Mouse (Mus musculus): ENCODE measurements at regions not wholly inside any gene's neighbourhood (a gene's known extent, or its start where the extent isn't known, plus 50 kb on each side); places are given as distances from the start of the nearest gene placed in this dataset.

DNA sequence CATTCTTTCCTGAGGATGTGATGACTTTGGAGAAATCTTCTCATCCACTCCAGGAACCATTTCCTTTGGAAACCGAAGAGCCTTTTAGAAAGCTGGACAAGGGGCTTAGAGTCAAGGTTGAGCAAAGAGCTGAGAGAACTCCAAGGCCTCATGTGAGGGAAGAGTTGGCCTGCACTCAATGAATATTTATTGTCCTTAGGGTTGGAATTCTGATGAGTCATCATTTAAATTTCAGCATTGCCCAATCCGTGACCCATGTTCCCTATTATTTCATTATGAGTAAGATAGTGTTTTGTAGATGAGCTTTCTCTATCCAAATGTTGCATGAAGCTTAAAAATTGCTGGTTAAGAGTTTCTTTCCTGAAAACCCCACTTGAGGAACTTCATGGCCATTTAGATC lies 232.3 kb upstream of the Gm12728 start:
- no peak for ATAC-seq (ENCODE audit: low FRiP score)
- Histone ChIP-seq H3K27ac (no peak overlapping the region), H3K9me3 (no peaks in the 10 kb centered on the region), H3K36me3 (replicated peaks) (no peaks in the 10 kb centered on the region), H3K4me3 (replicated peaks) (no peak overlapping the region), H3K9ac (no peak overlapping the region), H3K4me2 (no peak overlapping the region), H3K27me3 (no peaks in the 10 kb centered on the region), H3K4me1 (no peaks in the 10 kb centered on the region)
- WGBS = 90% methylated on average over 2 of the region's 2 CpGs

- no peak overlapping the region for H3K4me3 ChIP-seq (replicated peaks)
- no peaks in the 10 kb centered on the region for H3K9me3 ChIP-seq
- no peaks in the 10 kb centered on the region for H3K27me3 ChIP-seq
- 80% methylated on average over 3 of the region's 3 CpGs for WGBS
- no peak overlapping the region for H3K27ac ChIP-seq
- no peaks in the 10 kb centered on the region for H3K36me3 ChIP-seq (replicated peaks)
- no peak overlapping the region for H3K9ac ChIP-seq
- H3K4me2 ChIP-seq = no peak overlapping the region
- no peak for ATAC-seq (ENCODE audit: low FRiP score)
- no peaks in the 10 kb centered on the region for H3K4me1 ChIP-seq
Measured at GRCm38 (mm10) chr4:105560055-105560454, 229.6 kb upstream of the Gm12728 start.

- Histone ChIP-seq H3K4me3 (replicated peaks) (no peak overlapping the region), H3K36me3 (replicated peaks) (no peaks in the 10 kb centered on the region), H3K4me1 (no peaks in the 10 kb centered on the region), H3K27ac (no peak overlapping the region), H3K9me3 (no peaks in the 10 kb centered on the region), H3K9ac (no peak overlapping the region), H3K4me2 (no peak overlapping the region), H3K27me3 (no peaks in the 10 kb centered on the region)
- 88% methylated on average over 3 of the region's 3 CpGs for WGBS
- no peak for ATAC-seq (ENCODE audit: low FRiP score)
Measured at GRCm38 (mm10) chr4:105560781-105561180, 228.9 kb upstream of the Gm12728 start.

- Histone ChIP-seq H3K27me3 (no peaks in the 10 kb centered on the region), H3K36me3 (replicated peaks) (no peaks in the 10 kb centered on the region), H3K27ac (no peak overlapping the region), H3K4me1 (no peaks in the 10 kb centered on the region), H3K9me3 (no peaks in the 10 kb centered on the region), H3K9ac (no peak overlapping the region), H3K4me2 (no peak overlapping the region), H3K4me3 (replicated peaks) (no peak overlapping the region)
- WGBS = 80% methylated on average over 3 of the region's 3 CpGs
- no peak for ATAC-seq (ENCODE audit: low FRiP score)
Measured at GRCm38 (mm10) chr4:105561611-105562010, 228.1 kb upstream of the Gm12728 start.

GRCm38 (mm10) chr4:105565796-105566195 lies 223.9 kb upstream of the Gm12728 start:
- WGBS = 85% methylated on average over 7 of the region's 7 CpGs
- no peaks in the 10 kb centered on the region for H3K27me3 ChIP-seq
- no peaks in the 10 kb centered on the region for H3K4me1 ChIP-seq
- no peaks in the 10 kb centered on the region for H3K36me3 ChIP-seq (replicated peaks)
- H3K9ac ChIP-seq = no peak overlapping the region
- no peak overlapping the region for H3K27ac ChIP-seq
- H3K4me3 ChIP-seq (replicated peaks) = no peak overlapping the region
- no peak for ATAC-seq (ENCODE audit: low FRiP score)
- H3K4me2 ChIP-seq = no peak overlapping the region
- no peaks in the 10 kb centered on the region for H3K9me3 ChIP-seq

GRCm38 (mm10) chr4:105566513-105567457 lies 222.9 kb upstream of the Gm12728 start:
- no peaks in the 10 kb centered on the region for H3K36me3 ChIP-seq (replicated peaks)
- H3K4me3 ChIP-seq (replicated peaks) = no peak overlapping the region
- H3K4me1 ChIP-seq = no peaks in the 10 kb centered on the region
- no peaks in the 10 kb centered on the region for H3K27me3 ChIP-seq
- no peaks in the 10 kb centered on the region for H3K9me3 ChIP-seq
- WGBS = 81% methylated on average over 8 of the region's 8 CpGs
- no peak for ATAC-seq (ENCODE audit: low FRiP score)
- no peak overlapping the region for H3K4me2 ChIP-seq
- no peak overlapping the region for H3K27ac ChIP-seq
- H3K9ac ChIP-seq = no peak overlapping the region

DNA sequence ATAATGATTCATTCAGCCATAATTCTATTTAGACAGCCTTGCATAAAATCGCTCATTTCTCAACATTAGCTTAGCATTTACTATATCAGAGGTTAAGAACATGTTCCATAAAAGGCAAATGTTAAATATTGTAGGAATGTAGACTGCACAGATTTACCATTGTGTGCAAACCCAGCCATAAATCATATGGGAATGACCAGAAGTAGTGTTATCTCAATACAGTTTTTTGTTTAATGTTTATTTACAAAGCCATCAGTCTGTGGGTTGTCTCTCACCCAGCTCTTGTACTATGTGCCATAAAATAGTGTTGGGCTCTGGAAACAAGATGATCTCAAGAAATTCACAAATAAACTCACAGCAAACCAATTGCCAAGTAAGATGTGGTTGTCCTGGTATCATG lies 220.0 kb upstream of the Gm12728 start:
- no peak for ATAC-seq (ENCODE audit: low FRiP score)
- 85% methylated on average over 1 of the region's 1 CpGs for WGBS
- Histone ChIP-seq H3K9me3 (no peaks in the 10 kb centered on the region), H3K4me2 (no peak overlapping the region), H3K36me3 (replicated peaks) (no peaks in the 10 kb centered on the region), H3K4me3 (replicated peaks) (no peak overlapping the region), H3K27me3 (no peaks in the 10 kb centered on the region), H3K9ac (no peak overlapping the region), H3K4me1 (no peaks in the 10 kb centered on the region), H3K27ac (no peak overlapping the region)

GRCm38 (mm10) chr4:105575550-105575949 lies 214.1 kb upstream of the Gm12728 start:
- H3K4me2 ChIP-seq = no peak overlapping the region
- no peak overlapping the region for H3K27ac ChIP-seq
- no peak for ATAC-seq (ENCODE audit: low FRiP score)
- H3K9me3 ChIP-seq = 0 out of 2 replicates have a peak, but pooled peaks cover 3% of the 10 kb centered on the region
- H3K4me1 ChIP-seq = no peaks in the 10 kb centered on the region
- no peaks in the 10 kb centered on the region for H3K27me3 ChIP-seq
- no peak overlapping the region for H3K9ac ChIP-seq
- H3K36me3 ChIP-seq (replicated peaks) = no peaks in the 10 kb centered on the region
- H3K4me3 ChIP-seq (replicated peaks) = no peak overlapping the region
- WGBS = 84% methylated on average over 2 of the region's 2 CpGs

DNA sequence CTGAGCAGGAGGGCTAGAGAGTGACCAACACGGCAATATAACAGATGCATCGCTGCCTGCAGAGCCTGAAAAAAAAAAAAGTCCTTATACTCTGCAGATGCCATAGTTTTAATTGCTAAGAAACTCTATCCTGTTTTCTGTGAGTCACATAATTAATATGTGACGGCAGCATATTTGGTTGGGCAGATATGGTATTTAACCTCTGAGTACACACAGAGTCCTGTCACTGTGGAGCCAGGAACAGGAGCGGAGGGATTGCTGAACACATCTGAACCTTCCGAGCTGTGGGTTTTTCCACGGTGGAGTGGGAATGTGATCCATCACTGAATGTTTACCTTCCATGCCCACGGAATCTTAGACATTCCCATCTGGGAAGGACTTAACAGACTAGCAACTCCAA lies 208.7 kb upstream of the Gm12728 start:
- 88% methylated on average over 7 of the region's 7 CpGs for WGBS
- no peak for ATAC-seq (ENCODE audit: low FRiP score)
- 0 out of 2 replicates have a peak, but pooled peaks cover 3% of the 10 kb centered on the region for H3K9me3 ChIP-seq

GRCm38 (mm10) chr4:105584329-105584925 lies 205.2 kb upstream of the Gm12728 start:
- H3K27ac ChIP-seq = no peak overlapping the region
- 74% methylated on average over 10 of the region's 10 CpGs for WGBS
- H3K9ac ChIP-seq = no peak overlapping the region
- no peaks in the 10 kb centered on the region for H3K36me3 ChIP-seq (replicated peaks)
- no peaks in the 10 kb centered on the region for H3K4me1 ChIP-seq
- H3K27me3 ChIP-seq = no peaks in the 10 kb centered on the region
- no peak overlapping the region for H3K4me3 ChIP-seq (replicated peaks)
- ATAC-seq (ENCODE audit: low FRiP score) = no peak
- H3K9me3 ChIP-seq = no peaks in the 10 kb centered on the region
- no peak overlapping the region for H3K4me2 ChIP-seq

More for the DNA sequence above, 208.7 kb upstream of the Gm12728 start:
- Histone ChIP-seq H3K9ac (no peak overlapping the region), H3K4me3 (replicated peaks) (no peak overlapping the region), H3K4me2 (no peak overlapping the region), H3K4me1 (no peaks in the 10 kb centered on the region), H3K27ac (no peak overlapping the region), H3K27me3 (no peaks in the 10 kb centered on the region), H3K36me3 (replicated peaks) (no peaks in the 10 kb centered on the region)

DNA sequence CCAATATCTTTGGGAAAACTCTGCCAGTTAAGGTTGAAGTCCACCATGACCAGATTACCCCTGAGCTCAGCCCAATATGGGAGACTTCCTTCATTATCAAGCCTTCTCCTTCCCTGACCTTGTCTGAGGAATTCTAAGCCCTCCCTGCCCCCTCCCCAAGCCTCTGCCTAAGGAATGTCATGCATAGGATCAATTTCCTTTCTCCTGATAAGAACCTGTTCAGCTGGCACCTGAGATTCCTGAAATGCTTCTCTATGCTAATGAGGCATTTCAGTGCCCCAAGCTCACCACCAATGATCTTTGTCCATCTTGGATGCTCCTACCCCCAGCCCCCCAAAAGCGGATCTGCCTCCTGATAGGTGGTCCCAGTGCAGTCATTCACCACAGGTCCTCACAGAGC lies 186.0 kb upstream of the Gm12728 start:
- WGBS = 74% methylated on average over 1 of the region's 1 CpGs
- no peaks in the 10 kb centered on the region for H3K9me3 ChIP-seq
- H3K27me3 ChIP-seq = no peaks in the 10 kb centered on the region
- ATAC-seq (ENCODE audit: low FRiP score) = no peak
- H3K4me1 ChIP-seq = peaks cover 6% of the 10 kb centered on the region; the same call in 1 of the 2 replicates
- H3K4me3 ChIP-seq (replicated peaks) = no peak overlapping the region
- H3K27ac ChIP-seq = no peak overlapping the region
- H3K9ac ChIP-seq = no peak overlapping the region
- H3K4me2 ChIP-seq = no peak overlapping the region
- no peaks in the 10 kb centered on the region for H3K36me3 ChIP-seq (replicated peaks)

GRCm38 (mm10) chr4:105604607-105605006 lies 185.1 kb upstream of the Gm12728 start:
- Histone ChIP-seq H3K9me3 (no peaks in the 10 kb centered on the region), H3K4me3 (replicated peaks) (no peak overlapping the region), H3K4me1 (peaks cover 6% of the 10 kb centered on the region; the same call in 1 of the 2 replicates), H3K27ac (no peak overlapping the region), H3K27me3 (no peaks in the 10 kb centered on the region), H3K9ac (no peak overlapping the region), H3K36me3 (replicated peaks) (no peaks in the 10 kb centered on the region), H3K4me2 (no peak overlapping the region)
- no peak for ATAC-seq (ENCODE audit: low FRiP score)
- WGBS = 85% methylated on average over 2 of the region's 2 CpGs

DNA sequence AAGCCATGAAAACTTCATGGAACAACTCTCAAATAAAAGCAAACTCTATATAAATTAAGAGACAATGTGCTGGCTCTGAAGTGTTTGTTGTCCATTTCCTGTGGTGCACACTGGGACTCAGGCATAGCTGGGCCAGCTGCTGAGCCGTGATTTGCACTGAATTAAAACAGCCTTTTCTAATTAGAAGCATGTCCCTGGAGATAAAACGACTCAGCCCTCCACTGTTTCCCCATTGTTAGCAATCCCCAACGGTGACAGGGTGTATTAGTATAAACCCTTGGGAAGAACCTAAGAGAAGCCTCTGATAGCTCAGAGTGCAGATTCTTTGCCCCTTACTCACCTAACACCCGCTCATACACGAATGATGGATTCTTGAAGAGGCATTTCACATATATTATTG lies 182.9 kb upstream of the Gm12728 start:
- Histone ChIP-seq H3K27ac (no peak overlapping the region), H3K27me3 (no peaks in the 10 kb centered on the region), H3K9me3 (no peaks in the 10 kb centered on the region), H3K9ac (no peak overlapping the region), H3K4me2 (no peak overlapping the region), H3K4me1 (peaks cover 6% of the 10 kb centered on the region; the same call in 1 of the 2 replicates), H3K4me3 (replicated peaks) (no peak overlapping the region), H3K36me3 (replicated peaks) (no peaks in the 10 kb centered on the region)
- WGBS = 21% methylated on average over 5 of the region's 5 CpGs
- ATAC-seq (ENCODE audit: low FRiP score) = no peak
